Mouse (Mus musculus): ENCODE results near the gene S1pr2. TPM values are rescaled to one million over a fixed set of nuclear protein-coding genes. Genes with fewer than 3 reads are reported as not detected.

The S1pr2 gene
- total and polyA plus RNA-seq, 3 experiments: 1.3 to 3.2 (median 2.0) TPM

DNA sequence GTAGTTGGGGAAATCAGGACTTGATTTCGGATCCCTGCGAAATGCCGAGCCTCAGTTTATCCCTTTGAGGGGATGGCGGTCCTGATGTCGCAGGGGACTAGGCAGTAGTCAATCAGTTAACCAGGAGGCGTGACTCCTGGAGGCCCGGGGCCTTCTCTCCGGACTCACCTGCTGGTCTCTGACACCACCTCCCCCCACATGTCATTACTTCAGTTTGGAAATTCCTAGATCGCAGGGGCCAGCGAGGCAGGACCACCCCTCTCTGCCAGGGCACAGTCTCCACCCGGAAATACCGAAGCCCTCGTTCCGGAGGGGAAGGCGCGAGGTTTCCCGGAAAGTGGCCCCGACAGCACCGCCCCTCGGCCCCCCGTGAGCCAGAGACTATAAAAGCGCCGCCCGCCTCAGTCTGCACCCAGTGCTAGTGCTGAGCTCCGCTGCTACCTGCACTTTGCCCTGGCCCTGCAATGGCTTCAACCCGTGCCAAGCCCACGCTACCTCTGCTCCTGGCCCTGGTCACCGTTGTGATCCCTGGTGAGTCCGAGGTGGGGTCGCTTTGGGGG is 39.1 kb upstream of the S1pr2 start, which contains the start of gene Icam1:
Icam1 (plus strand) TSS at position 415 of the 560 bp plus-strand sequence.
- Histone ChIP-seq H3K27ac (ENCODE audit: insufficient read depth, low read depth) (peak within 1 kb of the TSS; percentile 77), H3K4me3 (replicated peaks in 1 of 3; ENCODE audit: low read depth in 2 of 3, low read length in 2 of 3, poor library complexity in 1 of 3) (peak within 1 kb of the TSS; percentile 60 to 90 (median 69)), H3K79me2 (replicated peaks; ENCODE audit: control insufficient read depth, extremely low read depth, insufficient read depth, poor library complexity, severe bottlenecking) (peaks cover 46% of the 10 kb centered on the region), H3K9ac (ENCODE audit: insufficient read depth, low read depth) (peak within 1 kb of the TSS; percentile 50), H3K27me3 (replicated peaks) (no peaks in the 10 kb centered on the region), H3K36me3 (replicated peaks in 1 of 2; ENCODE audit: control insufficient read depth in 1 of 2, insufficient read depth in 1 of 2, low read length in 1 of 2) (peaks cover 21 to 33% of the 10 kb centered on the region in 2 experiments), H3K4me2 (ENCODE audit: insufficient read depth, low read depth, poor library complexity, severe bottlenecking) (peak within 1 kb of the TSS; percentile 89), H3K4me1 (ENCODE audit: control insufficient read depth in 1 of 2, insufficient read depth in 2 of 2) (peaks cover 17 to 41% of the 10 kb centered on the region in 2 experiments), H3K9me3 (replicated peaks; ENCODE audit: low read length) (no peaks in the 10 kb centered on the region)
- TF ChIP-seq NELFE (IDR thresholded peaks at IDR 0.05; ENCODE audit: low read depth, low read length) (peak; percentile 99), CTCF (conservative IDR thresholded peaks at IDR 0.05 in 1 of 2, IDR thresholded peaks at IDR 0.05 in 1 of 2; ENCODE audit: low read depth in 2 of 2, low read length in 2 of 2) (no peak), JUND (conservative IDR thresholded peaks at IDR 0.05; ENCODE audit: low read depth, low read length) (no peak), IRF4 (IDR thresholded peaks at IDR 0.05; ENCODE audit: low read depth, low read length) (peak; percentile 72), ZC3H11A (IDR thresholded peaks at IDR 0.05; ENCODE audit: low read depth, low read length) (no peak), POLR2A (IDR thresholded peaks at IDR 0.05; ENCODE audit: low read depth, low read length) (peak; percentile 100), CHD1 (IDR thresholded peaks at IDR 0.05; ENCODE audit: low read depth, low read length) (no peak), SIN3A (IDR thresholded peaks at IDR 0.05; ENCODE audit: low read length) (peak; percentile 87), PAX5 (IDR thresholded peaks at IDR 0.05; ENCODE audit: low read length) (no peak), MAX (IDR thresholded peaks at IDR 0.05; ENCODE audit: low read length) (peak; percentile 84), USF2 (conservative IDR thresholded peaks at IDR 0.05; ENCODE audit: low read depth, low read length) (no peak), HCFC1 (IDR thresholded peaks at IDR 0.05; ENCODE audit: low read depth, low read length) (peak; percentile 61), RCOR1 (conservative IDR thresholded peaks at IDR 0.05; ENCODE audit: low read depth, low read length) (peak; percentile 34; the same call in 1 of the 2 replicates), KAT2A (IDR thresholded peaks at IDR 0.05; ENCODE audit: insufficient replicate concordance, low read length) (0 out of 2 replicates have a peak, but pooled peaks have one; percentile 24), CHD2 (IDR thresholded peaks at IDR 0.05; ENCODE audit: low read length) (peak; percentile 71; the same call in 1 of the 2 replicates), TBP (conservative IDR thresholded peaks at IDR 0.05; ENCODE audit: low read depth, low read length) (peak; percentile 97), E2F4 (IDR thresholded peaks at IDR 0.05; ENCODE audit: insufficient replicate concordance, low read depth, low read length) (no peak), MEF2A (IDR thresholded peaks at IDR 0.05; ENCODE audit: borderline replicate concordance, low read depth, low read length) (peak; percentile 75), BHLHE40 (IDR thresholded peaks at IDR 0.05; ENCODE audit: low read depth, low read length) (peak; percentile 74), JUN (IDR thresholded peaks at IDR 0.05; ENCODE audit: insufficient read depth, low read depth, low read length) (no peak), ELF1 (IDR thresholded peaks at IDR 0.05; ENCODE audit: low read depth, low read length) (peak; percentile 93), UBTF (IDR thresholded peaks at IDR 0.05; ENCODE audit: low read depth, low read length) (no peak), USF1 (IDR thresholded peaks at IDR 0.05; ENCODE audit: low read depth, low read length) (no peak), ETS1 (conservative IDR thresholded peaks at IDR 0.05; ENCODE audit: low read depth, low read length) (peak; percentile 66; the same call in 1 of the 2 replicates), MAZ (IDR thresholded peaks at IDR 0.05; ENCODE audit: low read depth, low read length) (peak; percentile 86; the same call in 1 of the 2 replicates), ZKSCAN1 (IDR thresholded peaks at IDR 0.05; ENCODE audit: borderline replicate concordance, low read depth, low read length) (no peak), SMC3 (IDR thresholded peaks at IDR 0.05; ENCODE audit: low read depth, low read length) (no peak), ZNF384 (IDR thresholded peaks at IDR 0.05; ENCODE audit: low read depth, low read length) (0 out of 2 replicates have a peak, but pooled peaks have one; percentile 6), MAFK (IDR thresholded peaks at IDR 0.05; ENCODE audit: insufficient replicate concordance, low read length) (peak; percentile 1; the same call in 1 of the 2 replicates), POLR2AphosphoS2 (IDR thresholded peaks at IDR 0.05; ENCODE audit: low read depth, low read length) (peak; percentile 98), TCF12 (IDR thresholded peaks at IDR 0.05; ENCODE audit: low read depth, low read length) (peak; percentile 97), NRF1 (IDR thresholded peaks at IDR 0.05; ENCODE audit: low read depth, low read length) (peak; percentile 34), ZMIZ1 (IDR thresholded peaks at IDR 0.05; ENCODE audit: low read depth, low read length) (peak; percentile 99), EP300 (IDR thresholded peaks at IDR 0.05; ENCODE audit: low read length) (peak; percentile 16; the same call in 1 of the 2 replicates), MXI1 (IDR thresholded peaks at IDR 0.05; ENCODE audit: low read depth, low read length) (peak; percentile 95), GABPA (IDR thresholded peaks at IDR 0.05; ENCODE audit: insufficient replicate concordance, low read depth, low read length) (no peak), MYC (IDR thresholded peaks at IDR 0.05; ENCODE audit: low read depth, low read length) (no peak; the same call in 1 of the 2 replicates), RAD21 (IDR thresholded peaks at IDR 0.05; ENCODE audit: low read depth, low read length) (no peak)
- dilution Hi-C loops (cut with MboI; ENCODE audit: extremely low pct_ligation_motif_present, extremely low pct_unique_long_range_greater_than_20kb, low sequenced_read_pairs): no loop called here
- peak; percentile 81 for DNase-seq (ENCODE audit: extremely low read depth)
- in situ Hi-C loops (cut with MboI; ENCODE audit: low pct_ligation_motif_present, low pct_unique_long_range_greater_than_20kb, low sequenced_read_pairs): loop anchor here (10.0 kb wide), 1 partner anchor 129 kb away; the partner anchor contains the start of gene Cdc37
